In genomic region chr7:73372352-73372970, GRCm38 (mm10) we compare ENCODE assay signal across 8 mouse cellular contexts. TPM values are rescaled to one million over a fixed set of nuclear protein-coding genes. Genes with fewer than 3 reads are reported as not detected.
DNase-seq lines count a peak whose midpoint lies in the region; ATAC-seq and TF ChIP-seq lines count a peak whose summit lies in the region.

No protein-coding gene starts in this region.

- H3K27me3 ChIP-seq in embryonic facial prominence, embryonic 14.5 days (replicated peaks; ENCODE audit: control insufficient read depth, insufficient read depth, low read length): peaks cover 42% of the 10 kb centered on the region
- no peaks in the 10 kb centered on the region; the same call in none of the 2 replicates for H3K27me3 ChIP-seq in kidney, adult 2 months (replicated peaks; ENCODE audit: control insufficient read depth, insufficient read depth, low read length)
- peaks cover 28% of the 10 kb centered on the region for H3K27me3 ChIP-seq in limb, embryonic 15.5 days
- H3K27me3 ChIP-seq in midbrain, postnatal 0 days (ENCODE audit: insufficient read depth, low read length): no peaks in the 10 kb centered on the region

- H3K36me3 ChIP-seq in embryonic facial prominence, embryonic 14.5 days (ENCODE audit: control insufficient read depth, insufficient read depth, low read length): no peaks in the 10 kb centered on the region
- H3K36me3 ChIP-seq in kidney, adult 2 months (ENCODE audit: control insufficient read depth, insufficient read depth, low read length): no peaks in the 10 kb centered on the region
- H3K36me3 ChIP-seq in limb, embryonic 15.5 days: no peaks in the 10 kb centered on the region
- no peaks in the 10 kb centered on the region for H3K36me3 ChIP-seq in midbrain, postnatal 0 days (ENCODE audit: insufficient read depth, low read length)

- ATAC-seq in embryonic facial prominence, embryonic 14.5 days (ENCODE audit: low read depth): no peak
- no peak for ATAC-seq in limb, embryonic 15.5 days (ENCODE audit: insufficient number of reproducible peaks, low FRiP score, low TSS enrichment, low read depth)
- no peak for ATAC-seq in midbrain, postnatal 0 days (ENCODE audit: low FRiP score)

- peaks cover 8% of the 10 kb centered on the region; the same call in 1 of the 2 replicates for H3K4me1 ChIP-seq in embryonic facial prominence, embryonic 14.5 days (ENCODE audit: control insufficient read depth, insufficient read depth, low read length)
- H3K4me1 ChIP-seq in kidney, adult 2 months (ENCODE audit: control insufficient read depth, insufficient read depth, low read length): no peaks in the 10 kb centered on the region
- H3K4me1 ChIP-seq in limb, embryonic 15.5 days: peaks cover 42% of the 10 kb centered on the region
- peaks cover 11% of the 10 kb centered on the region; the same call in 1 of the 2 replicates for H3K4me1 ChIP-seq in midbrain, postnatal 0 days (ENCODE audit: insufficient read depth, low read length)

- peak; percentile 61 for DNase-seq in adrenal gland, adult 8-10 months
- peak; percentile 68 for DNase-seq in embryonic facial prominence, embryonic 14.5 days (ENCODE audit: low spot score)
- peak; percentile 76 for DNase-seq in heart, adult 8-10 months (ENCODE audit: low spot score)
- DNase-seq in kidney, adult 2 months: peak; percentile 68
- DNase-seq in midbrain, postnatal 0 days (ENCODE audit: low spot score): peak; percentile 62
- peak; percentile 65 to 85 for DNase-seq in urinary bladder, adult 18-20 months (ENCODE audit: low spot score in 2 of 2)
- DNase-seq in thymus, postnatal 4 days: no peak

- peak overlapping the region; percentile 52 for H3K9ac ChIP-seq in embryonic facial prominence, embryonic 14.5 days (ENCODE audit: low read depth, low read length)
- H3K9ac ChIP-seq in limb, embryonic 15.5 days: no peak overlapping the region; the same call in 1 of the 2 replicates
- peak overlapping the region; percentile 54 for H3K9ac ChIP-seq in midbrain, postnatal 0 days (replicated peaks; ENCODE audit: low read length, poor library complexity, severe bottlenecking)

- peak overlapping the region; percentile 31 for H3K4me3 ChIP-seq in embryonic facial prominence, embryonic 14.5 days (ENCODE audit: low read depth, low read length)
- H3K4me3 ChIP-seq in kidney, adult 2 months (ENCODE audit: insufficient read depth, low read depth, low read length): peak overlapping the region; percentile 9; the same call in 1 of the 2 replicates
- H3K4me3 ChIP-seq in limb, embryonic 15.5 days: peak overlapping the region; percentile 33
- peak overlapping the region; percentile 32 for H3K4me3 ChIP-seq in midbrain, postnatal 0 days (ENCODE audit: low read depth, low read length)

- 3% methylated on average over 29 of the region's 29 CpGs for WGBS in embryonic facial prominence, embryonic 14.5 days
- 7% methylated on average over 29 of the region's 29 CpGs for WGBS in kidney, adult 2 months
- WGBS in limb, embryonic 15.5 days: 3% methylated on average over 29 of the region's 29 CpGs
- 2% methylated on average over 29 of the region's 29 CpGs for whole genome bisulfite sequencing in midbrain, postnatal 0 days

- H3K9me3 ChIP-seq in embryonic facial prominence, embryonic 14.5 days (ENCODE audit: control insufficient read depth, low read length): peaks cover 7% of the 10 kb centered on the region; the same call in 1 of the 2 replicates
- no peaks in the 10 kb centered on the region; the same call in 1 of the 2 replicates for H3K9me3 ChIP-seq in limb, embryonic 15.5 days
- H3K9me3 ChIP-seq in midbrain, postnatal 0 days (ENCODE audit: low read length): no peaks in the 10 kb centered on the region

- H3K4me2 ChIP-seq in embryonic facial prominence, embryonic 14.5 days (ENCODE audit: low read depth, low read length): peak overlapping the region; percentile 61
- H3K4me2 ChIP-seq in limb, embryonic 15.5 days: peak overlapping the region; percentile 71
- H3K4me2 ChIP-seq in midbrain, postnatal 0 days (ENCODE audit: low read depth, low read length, poor library complexity, severe bottlenecking): peak overlapping the region; percentile 66

- TF ChIP-seq POLR2A in kidney, adult 2 months (IDR thresholded peaks at IDR 0.05; ENCODE audit: low read depth, low read length): no peak

- no peak overlapping the region for H3K27ac ChIP-seq in embryonic facial prominence, embryonic 14.5 days (replicated peaks; ENCODE audit: low read depth, low read length)
- H3K27ac ChIP-seq in kidney, adult 2 months (ENCODE audit: insufficient read depth, low read depth, low read length): no peak overlapping the region
- H3K27ac ChIP-seq in limb, embryonic 15.5 days: 0 out of 2 replicates have a peak overlapping the region, but pooled peaks have one; percentile 8
- H3K27ac ChIP-seq in midbrain, postnatal 0 days (ENCODE audit: low read depth, low read length): no peak overlapping the region; the same call in 1 of the 2 replicates

- no peak for TF ChIP-seq CTCF in kidney, adult 2 months (conservative IDR thresholded peaks at IDR 0.05; ENCODE audit: insufficient read depth, insufficient read length, low read depth, low read length)
- peak; percentile 35 for TF ChIP-seq CTCF in midbrain, postnatal 0 days (IDR thresholded peaks at IDR 0.05)

RNA-seq across cellular contexts. Expression of gene Rgma, which starts 2.8 kb away (rescaled TPM):
- 10 to 100 TPM; 12.8 to 16.1 (median 14.0) TPM for total RNA-seq in adrenal gland, adult 8-10 months (2022)
- polyA plus RNA-seq in embryonic facial prominence, embryonic 14.5 days (2014; fragmentation: Nextera tagmentation; extraction: Ambion mirVana): 19.6 and 26.1 TPM in 2 replicates
- total RNA-seq in heart, adult 8-10 months (2022): 10 to 100 TPM; 52.3 to 84.3 (median 65.6) TPM
- polyA plus RNA-seq in kidney, adult 2 months (2012; rRNA removed): 7.2 and 8.7 TPM in 2 replicates
- polyA plus RNA-seq in limb, embryonic 15.5 days (2015; fragmentation: Nextera tagmentation; extraction: Ambion mirVana): 17.1 and 18.0 TPM in 2 replicates
- 129 and 160 TPM in 2 replicates for total RNA-seq in midbrain, postnatal 0 days (2014; rRNA removed)
- 42.7 and 42.9 TPM in 2 replicates for polyA plus RNA-seq in midbrain, postnatal 0 days (2015; fragmentation: Nextera tagmentation; extraction: Ambion mirVana)
